8 mouse cellular contexts compared by ENCODE assay signal in genomic region chr7:99545885-99546745, GRCm38 (mm10). TPM values are rescaled to one million over a fixed set of nuclear protein-coding genes. Genes with fewer than 3 reads are reported as not detected.
DNase-seq lines count a peak whose midpoint lies in the region; ATAC-seq lines count a peak whose summit lies in the region.

No protein-coding gene starts in this region.

- DNase-seq in cerebellum, postnatal 4 days (ENCODE audit: low spot score in 2 of 2) = no peak
- DNase-seq in adrenal gland, adult 18-20 months (ENCODE audit: low spot score in 2 of 2) = peak; percentile 45 to 61
- DNase-seq in heart, postnatal 10 days = peak; percentile 72 to 74
- DNase-seq in kidney, postnatal 14 days = peak; percentile 89
- peak; percentile 80 for DNase-seq in lung, postnatal 25 days (ENCODE audit: low spot score)
- DNase-seq in spleen, postnatal 14 days (ENCODE audit: low spot score in 2 of 2) = peak; percentile 32 to 59

- 0 out of 2 replicates have a peak, but pooled peaks have one; percentile 26 for ATAC-seq in cerebellum, adult (ENCODE audit: insufficient number of reproducible peaks, low FRiP score, low TSS enrichment)
- ATAC-seq in erythroid progenitor cell, adult 5-6 weeks (replicated peaks; ENCODE audit: low FRiP score, poor library complexity, severe bottlenecking) = peak; percentile 30; the same call in 1 of the 2 replicates

- intact Hi-C loops in heart, postnatal 10 days (cut with DNase I) = no loop called here

RNA-seq across cellular contexts. Expression of gene Arrb1, which starts 10.8 kb away (rescaled TPM):
- 10 to 100 TPM; 38.3 to 43.6 TPM for total RNA-seq in adrenal gland, adult 18-20 months (2021)
- total RNA-seq in erythroid progenitor cell, adult 5-6 weeks (2015; ENCODE audit: low replicate concordance) = 184 TPM in 2 replicates
- 538 and 553 TPM in 2 replicates for total RNA-seq in erythroid progenitor cell, adult 5-6 weeks (2017; ENCODE audit: low replicate concordance)
- 10 to 100 TPM; 25.0 to 33.3 TPM for total RNA-seq in heart, postnatal 10 days (2021)

Comparison
In these comparisons a context has a peak if more than half of its experiments do, and no peak if none do; other contexts are left out.
1. DNase-seq: peak in adrenal gland, adult 18-20 months (2 of 2), heart, postnatal 10 days (2 of 2), kidney, postnatal 14 days (single experiment), lung, postnatal 25 days (single experiment) and spleen, postnatal 14 days (2 of 2); none in cerebellum, postnatal 4 days (0 of 2).
2. RNA of gene Arrb1, which starts 10.8 kb away (total RNA-seq): 184 to 553 TPM in erythroid progenitor cell, adult 5-6 weeks; 38.3 to 43.6 TPM in adrenal gland, adult 18-20 months and 25.0 to 33.3 TPM in heart, postnatal 10 days; every median in the first group is over 4 times any median in the second.